Mouse (Mus musculus) lung, adult 2 months (tissue): ENCODE measurements at regions not wholly inside any gene's neighbourhood (a gene's known extent, or its start where the extent isn't known, plus 50 kb on each side); places are given as distances from the start of the nearest gene placed in this dataset.

Source experiments
- CTCF ChIP-seq: fragments of 200-500 bp; IDR thresholded peaks from 2 replicates; pipeline ENCODE4 v1.5.1; 2011; ENCODE audit warnings: mild to moderate bottlenecking, low read length, control low read depth; ENCODE audit not compliant: insufficient read depth
- POLR2A ChIP-seq: fragments of 200-500 bp; IDR thresholded peaks from 2 replicates; pipeline ENCODE4 v1.6.1; 2011; ENCODE audit warnings: low read depth, mild to moderate bottlenecking, control low read depth, low read length, borderline replicate concordance; ENCODE audit errors: extremely low read depth

DNA sequence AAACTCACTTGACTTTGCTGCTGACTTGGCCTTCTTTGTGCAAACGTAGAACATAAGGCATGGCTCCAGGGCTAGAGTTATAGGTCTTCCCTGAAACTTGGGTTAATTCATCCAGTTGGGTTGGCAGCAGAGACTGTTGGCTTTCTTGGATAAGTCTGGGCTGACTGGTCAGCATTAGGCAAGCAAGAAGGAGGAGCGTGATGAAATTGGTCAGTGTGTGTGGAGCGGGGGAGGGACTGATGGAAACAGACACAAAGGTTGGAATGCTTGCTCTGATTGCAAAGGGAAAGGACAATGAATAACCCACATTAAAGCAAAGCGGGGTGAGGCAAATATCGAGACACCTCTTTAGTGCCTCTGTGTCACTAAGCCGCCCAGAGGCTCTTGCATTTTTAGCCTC lies 120.3 kb downstream of the Dyrk2 start:
- TF ChIP-seq CTCF (no peak), POLR2A (no peak)
